Comparison of ENCODE assay signal across 9 mouse cellular contexts in genomic region chr2:170731632-170732561, GRCm38 (mm10). TPM values are rescaled to one million over a fixed set of nuclear protein-coding genes. Genes with fewer than 3 reads are reported as not detected.
DNase-seq lines count a peak whose midpoint lies in the region; ATAC-seq and TF ChIP-seq lines count a peak whose summit lies in the region.
"Had no signal": no experiment of that assay in that cellular context is flagged by ENCODE, and none has a peak within 500 bp of the region (broad histone marks: within the 10 kb centered on the region; RNA-seq: fewer than 3 reads in every experiment).

TSS of gene Dok5 (plus strand) at chr2:170731807.

- no peaks in the 10 kb centered on the region for H3K36me3 ChIP-seq in ES-E14 (ENCODE audit: control insufficient read depth, insufficient read depth, low read length, poor library complexity, severe bottlenecking)
- no peaks in the 10 kb centered on the region for H3K36me3 ChIP-seq in hindbrain, embryonic 14.5 days (replicated peaks; ENCODE audit: control insufficient read depth, insufficient read depth)
- no peaks in the 10 kb centered on the region for H3K36me3 ChIP-seq in lung, postnatal 0 days (ENCODE audit: insufficient read depth, low read length)

- no peak for TF ChIP-seq EP300 in lung, postnatal 0 days (IDR thresholded peaks at IDR 0.05)

- peak within 1 kb of the TSS; percentile 76 for H3K4me2 ChIP-seq in hindbrain, embryonic 14.5 days (replicated peaks)
- peak within 1 kb of the TSS; percentile 58 for H3K4me2 ChIP-seq in lung, postnatal 0 days (replicated peaks; ENCODE audit: low read depth, low read length)

- 2% methylated on average over 49 of the region's 53 CpGs for WGBS in hindbrain, embryonic 14.5 days
- WGBS in lung, postnatal 0 days = 2% methylated on average over 50 of the region's 53 CpGs

- no peaks in the 10 kb centered on the region for H3K4me1 ChIP-seq in ES-E14 (ENCODE audit: control insufficient read depth in 2 of 2, insufficient read depth in 2 of 2, low read length in 2 of 2, poor library complexity in 1 of 2)
- H3K4me1 ChIP-seq in hindbrain, embryonic 14.5 days (replicated peaks; ENCODE audit: control insufficient read depth, insufficient read depth, low read length) = peaks cover 28% of the 10 kb centered on the region
- no peaks in the 10 kb centered on the region for H3K4me1 ChIP-seq in lung, postnatal 0 days (ENCODE audit: insufficient read depth, low read depth, low read length)

- H3K4me3 ChIP-seq in ES-E14 (ENCODE audit: insufficient read depth in 1 of 2, low read depth in 1 of 2, low read length in 2 of 2, poor library complexity in 1 of 2, severe bottlenecking in 1 of 2) = peak within 1 kb of the TSS; percentile 59
- peak within 1 kb of the TSS; percentile 59 for H3K4me3 ChIP-seq in hindbrain, embryonic 14.5 days (replicated peaks; ENCODE audit: low read length)
- peak within 1 kb of the TSS; percentile 35 for H3K4me3 ChIP-seq in lung, postnatal 0 days (ENCODE audit: low read depth, low read length)

- ATAC-seq in hindbrain, embryonic 14.5 days (ENCODE audit: low FRiP score) = peak; percentile 92
- peak; percentile 67 for ATAC-seq in lung, postnatal 0 days

- peak; percentile 45 for DNase-seq in ES-E14 (ENCODE audit: low read depth, low spot score)
- DNase-seq in cerebellum, postnatal 25 days = peak; percentile 89 to 93
- DNase-seq in gastrocnemius, adult 18-20 months (ENCODE audit: low spot score) = peak; percentile 69
- peak; percentile 84 for DNase-seq in hindbrain, embryonic 14.5 days (ENCODE audit: low spot score)
- DNase-seq in left cerebral cortex, adult 11 months (ENCODE audit: low spot score) = peak; percentile 73
- peak; percentile 58 for DNase-seq in lung, postnatal 0 days (ENCODE audit: low spot score)
- DNase-seq in right cerebral cortex, postnatal 10 days (ENCODE audit: low spot score in 2 of 2) = peak; percentile 96
- DNase-seq in thymus, postnatal 14 days = no peak

- in situ Hi-C loops in ES-E14 (cut with MboI; ENCODE audit: low sequenced_read_pairs in 2 of 2, unreplicated experiment in 2 of 2) = no loop called here

- H3K9me3 ChIP-seq in ES-E14 (ENCODE audit: control insufficient read depth, insufficient read depth, low read depth, low read length) = no peaks in the 10 kb centered on the region
- no peaks in the 10 kb centered on the region for H3K9me3 ChIP-seq in hindbrain, embryonic 14.5 days (ENCODE audit: control insufficient read depth, low read length)
- H3K9me3 ChIP-seq in lung, postnatal 0 days (ENCODE audit: low read length) = no peaks in the 10 kb centered on the region

- H3K27me3 ChIP-seq in hindbrain, embryonic 14.5 days (ENCODE audit: control insufficient read depth, insufficient read depth, low read length) = no peaks in the 10 kb centered on the region
- peaks cover 10% of the 10 kb centered on the region; the same call in 1 of the 2 replicates for H3K27me3 ChIP-seq in lung, postnatal 0 days (replicated peaks; ENCODE audit: insufficient read depth, low read length)

- peak within 1 kb of the TSS; percentile 42 for H3K9ac ChIP-seq in ES-E14 (ENCODE audit: insufficient read depth, low read depth, low read length, poor library complexity, severe bottlenecking)
- peak within 1 kb of the TSS; percentile 68 for H3K9ac ChIP-seq in hindbrain, embryonic 14.5 days
- H3K9ac ChIP-seq in lung, postnatal 0 days (replicated peaks; ENCODE audit: low read depth) = no peak within 1 kb of the TSS

- TF ChIP-seq CTCF in lung, postnatal 0 days (IDR thresholded peaks at IDR 0.05) = no peak

- no peak within 1 kb of the TSS for H3K27ac ChIP-seq in ES-E14 (ENCODE audit: insufficient read depth, low read depth, low read length, poor library complexity, severe bottlenecking)
- H3K27ac ChIP-seq in hindbrain, embryonic 14.5 days = peak within 1 kb of the TSS; percentile 86
- no peak within 1 kb of the TSS for H3K27ac ChIP-seq in lung, postnatal 0 days (ENCODE audit: low read length)
- H3K27ac ChIP-seq: macrophage had no signal

TF ChIP-seq in ES-E14, 5 proteins besides CTCF, POLR2A, EP300 and RAD21:
- no peak for TF ChIP-seq ZNF384 (IDR thresholded peaks at IDR 0.05; ENCODE audit: low read depth, low read length)
- TF ChIP-seq MAFK (IDR thresholded peaks at IDR 0.05; ENCODE audit: insufficient read depth, low read depth, low read length) = no peak
- no peak for TF ChIP-seq ZC3H11A (IDR thresholded peaks at IDR 0.05; ENCODE audit: borderline replicate concordance, low read depth, low read length)
- TF ChIP-seq CHD2 (IDR thresholded peaks at IDR 0.05; ENCODE audit: low read depth, low read length) = no peak
- TF ChIP-seq HCFC1 (IDR thresholded peaks at IDR 0.05; ENCODE audit: borderline replicate concordance, insufficient read depth, low read length) = no peak

RNA-seq across cellular contexts. Expression of gene Dok5, which starts in this region (rescaled TPM):
- total RNA-seq in ES-E14 (2012; rRNA removed) = 0.48 and 0.58 TPM in 2 replicates
- total RNA-seq in gastrocnemius, adult 18-20 months (2021) = 1 to 10 TPM; 2.8 to 3.8 TPM
- polyA plus RNA-seq in hindbrain, embryonic 14.5 days (2014; fragmentation: Nextera tagmentation; extraction: Ambion mirVana) = 59.1 and 60.3 TPM in 2 replicates
- 0.55 TPM in 2 replicates for polyA plus RNA-seq in lung, postnatal 0 days (2015; fragmentation: Nextera tagmentation; extraction: Ambion mirVana)
- polyA plus RNA-seq: macrophage had no signal

Comparison
In these comparisons a context has a peak if more than half of its experiments do, and no peak if none do; other contexts are left out.
1. RNA of gene Dok5 (polyA plus RNA-seq): 59.1 to 60.3 TPM in hindbrain, embryonic 14.5 days; 0.55 TPM in lung, postnatal 0 days; every median in the first group is over 10 times any median in the second.
2. Peak in DNase-seq, H3K4me3 ChIP-seq and H3K9ac ChIP-seq in ES-E14; RNA of the gene not detected or under 1 TPM.
3. Peak in DNase-seq, ATAC-seq, H3K4me3 ChIP-seq and H3K4me2 ChIP-seq in lung, postnatal 0 days; RNA of the gene not detected or under 1 TPM.
4. Peak in every context shown above with its lines, with median percentiles within 50 percentile points of each other: H3K4me3 ChIP-seq.